Mouse (Mus musculus): Measurements from ENCODE around the gene Sox1.
A peak's percentile ranks its signal among the peaks of the same experiment; 100 is the strongest.

The Sox1 gene

DNA sequence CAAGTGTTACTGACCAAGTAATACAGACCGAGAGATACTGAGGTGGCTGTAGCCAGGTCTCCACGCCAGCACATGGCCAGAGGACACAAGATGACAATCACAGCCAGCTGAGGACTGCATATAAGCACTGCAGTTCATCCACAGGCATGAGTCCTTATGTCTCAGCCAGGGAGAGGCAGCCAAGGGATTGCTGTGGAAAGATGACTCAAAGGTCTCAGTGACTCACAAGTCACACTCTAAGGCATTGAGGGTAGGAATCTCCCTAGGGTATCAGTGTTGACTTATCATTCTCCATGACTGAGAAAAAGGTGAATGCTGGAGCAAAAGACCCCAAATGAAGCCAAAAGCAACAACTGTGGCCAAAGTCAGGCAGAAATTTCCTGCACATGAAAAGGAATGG lies 22.0 kb downstream of the Sox1 start:
- peak; percentile 46 to 70 for DNase-seq (ENCODE audit: inconsistent age in 2 of 2, low spot score in 1 of 2)

DNA sequence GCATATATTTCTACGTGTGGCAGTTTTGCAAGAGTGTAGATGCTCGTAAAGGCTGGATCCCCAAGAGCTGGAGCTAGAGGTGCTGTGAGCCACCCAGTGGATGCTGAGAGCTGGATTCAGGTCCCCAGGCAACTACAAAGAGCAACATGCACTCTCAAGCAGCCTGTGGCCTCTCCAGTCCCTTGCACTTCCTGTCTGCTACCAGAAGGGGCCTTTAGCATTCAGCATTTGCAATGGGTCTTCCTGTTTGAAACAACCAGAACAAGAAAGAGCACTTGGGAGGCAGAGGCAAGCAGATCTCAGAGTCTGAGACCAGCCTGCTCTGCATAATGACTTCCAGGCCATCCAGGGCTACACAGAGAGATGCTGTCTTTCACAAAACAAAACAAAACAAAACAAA lies 25.4 kb downstream of the Sox1 start:
- no peak for DNase-seq (ENCODE audit: inconsistent age in 2 of 2, low spot score in 1 of 2)

DNA sequence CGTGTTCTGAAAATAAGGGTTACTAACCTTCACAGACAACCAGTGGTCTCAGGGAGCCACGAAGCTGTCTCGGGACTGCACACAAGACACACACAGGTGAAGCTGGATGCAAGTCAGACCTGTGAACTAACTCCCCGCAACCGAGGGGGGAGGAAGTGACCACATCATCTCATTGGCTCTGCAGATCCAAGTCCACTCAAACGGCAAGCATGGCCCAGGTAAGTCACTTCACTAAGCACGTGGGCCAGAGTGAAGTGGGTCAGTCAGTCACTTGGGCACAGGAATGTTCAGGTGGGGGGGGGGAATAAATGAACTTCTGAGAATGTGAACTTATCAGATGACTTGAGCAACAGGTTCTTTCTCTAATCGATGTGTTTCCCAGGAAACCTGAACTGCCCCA lies 30.8 kb downstream of the Sox1 start:
- no peak for DNase-seq (ENCODE audit: inconsistent age in 2 of 2, low spot score in 1 of 2)

DNA sequence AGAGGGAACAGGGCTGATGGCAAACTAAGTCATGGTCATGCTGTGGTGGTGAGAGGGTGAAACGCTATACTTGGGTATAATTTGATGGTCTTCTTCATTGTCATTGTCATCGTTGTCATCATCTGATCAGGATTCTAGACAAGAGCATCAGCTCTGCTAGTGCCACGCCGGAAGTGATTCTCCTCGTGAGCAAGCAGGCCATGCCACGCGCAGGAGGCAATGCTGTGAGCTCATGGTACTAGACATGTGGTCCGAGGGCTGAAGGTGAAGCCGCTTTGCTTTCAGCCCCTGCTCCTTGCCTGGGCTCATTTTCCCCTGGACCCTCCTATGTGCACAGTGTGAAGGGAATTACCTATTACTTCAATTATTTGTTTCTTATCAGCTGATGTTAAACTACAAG lies 32.3 kb downstream of the Sox1 start:
- DNase-seq (ENCODE audit: inconsistent age in 2 of 2, low spot score in 1 of 2) = no peak

DNA sequence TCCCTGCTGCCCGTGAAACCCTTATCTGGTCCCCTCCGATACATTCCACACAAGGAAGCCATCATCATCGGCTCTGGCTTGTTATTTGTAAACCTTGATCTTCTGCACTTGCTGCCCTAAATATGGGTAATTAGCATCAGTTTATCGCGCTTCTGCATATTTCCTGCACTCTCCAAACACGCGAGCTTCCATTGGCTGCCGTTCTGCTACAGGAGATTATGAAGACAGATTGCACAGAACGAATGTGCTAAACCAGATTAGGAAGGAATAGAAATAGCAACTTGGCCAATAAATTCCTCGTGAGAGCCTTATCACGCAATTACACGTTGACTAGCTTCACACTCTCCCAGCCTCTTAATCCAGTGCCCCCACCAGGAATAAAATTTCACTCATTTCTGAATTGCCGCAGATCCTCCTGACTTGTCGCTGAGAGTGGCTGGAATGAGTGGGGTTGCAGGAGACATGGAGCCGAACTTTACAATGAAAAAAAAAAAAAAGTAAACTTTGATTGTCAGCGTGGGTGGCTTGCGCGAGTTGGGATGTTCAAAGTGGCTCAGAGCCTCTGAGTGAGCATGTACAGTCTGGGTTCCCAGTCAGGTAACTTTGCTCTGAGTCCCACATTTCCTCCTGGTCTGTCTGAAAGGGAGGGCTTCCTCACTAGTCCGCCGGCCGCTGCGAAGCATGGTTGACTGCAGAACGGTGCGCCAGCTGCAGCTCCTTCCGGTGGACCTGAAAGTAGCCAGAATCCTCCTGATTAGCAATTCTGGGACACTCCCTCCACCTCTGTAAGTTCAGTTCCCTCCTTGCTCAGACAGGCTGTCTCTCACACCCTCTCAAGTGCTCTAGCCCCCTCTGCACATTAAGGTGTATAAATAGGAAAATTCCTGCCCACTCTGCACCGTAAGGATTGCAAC lies 33.0 kb downstream of the Sox1 start:
- no peak for DNase-seq (ENCODE audit: inconsistent age in 2 of 2, low spot score in 1 of 2)

DNA sequence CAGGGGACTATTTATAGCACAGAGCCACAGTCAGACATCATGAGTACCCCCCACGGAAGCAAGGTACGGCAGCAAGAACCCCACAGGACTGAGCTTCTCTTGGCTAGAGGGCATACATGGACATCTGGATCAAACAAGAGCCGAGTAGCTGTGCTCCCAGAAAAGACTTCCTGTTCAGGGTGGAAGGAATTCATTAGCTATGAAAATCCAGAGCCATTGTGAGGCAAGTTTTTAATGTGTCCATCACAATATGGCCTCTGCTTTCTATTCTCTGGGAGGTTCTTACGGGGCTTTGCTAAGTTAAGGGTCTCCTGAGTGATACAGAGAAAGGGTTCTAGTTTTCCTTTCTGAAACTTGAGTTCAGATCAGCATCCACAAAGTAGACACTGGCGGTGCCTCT lies 33.8 kb downstream of the Sox1 start:
- DNase-seq (ENCODE audit: inconsistent age in 2 of 2, low spot score in 1 of 2) = no peak

DNA sequence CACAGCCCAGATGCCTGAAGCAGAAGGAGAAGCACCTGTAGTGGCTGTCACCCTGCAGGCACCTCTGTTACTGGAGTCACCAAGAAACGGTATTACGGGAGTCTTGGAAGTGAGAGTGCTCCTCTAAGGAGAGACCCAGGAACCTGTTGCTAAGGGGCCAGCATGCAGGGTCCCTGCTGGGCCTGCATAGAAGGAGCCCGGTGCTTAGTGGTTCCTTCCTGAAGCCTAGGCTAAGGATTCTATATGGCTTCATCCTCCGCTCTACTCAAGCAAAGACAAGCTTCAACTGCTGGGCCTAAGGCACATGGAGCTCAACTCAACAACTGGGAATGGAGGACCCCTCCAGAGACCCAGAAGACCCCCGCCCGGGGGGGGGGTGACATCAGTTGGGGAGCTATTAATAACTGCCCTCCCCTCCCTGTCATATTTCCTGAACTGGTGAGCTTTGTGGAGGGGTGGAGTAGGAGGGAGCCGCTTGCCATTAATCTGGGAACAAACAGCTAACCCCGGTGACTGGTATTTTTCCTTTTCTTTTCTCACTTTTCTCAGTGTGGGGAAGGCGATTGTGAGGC lies 34.6 kb downstream of the Sox1 start:
- no peak for DNase-seq (ENCODE audit: inconsistent age in 2 of 2, low spot score in 1 of 2)

DNA sequence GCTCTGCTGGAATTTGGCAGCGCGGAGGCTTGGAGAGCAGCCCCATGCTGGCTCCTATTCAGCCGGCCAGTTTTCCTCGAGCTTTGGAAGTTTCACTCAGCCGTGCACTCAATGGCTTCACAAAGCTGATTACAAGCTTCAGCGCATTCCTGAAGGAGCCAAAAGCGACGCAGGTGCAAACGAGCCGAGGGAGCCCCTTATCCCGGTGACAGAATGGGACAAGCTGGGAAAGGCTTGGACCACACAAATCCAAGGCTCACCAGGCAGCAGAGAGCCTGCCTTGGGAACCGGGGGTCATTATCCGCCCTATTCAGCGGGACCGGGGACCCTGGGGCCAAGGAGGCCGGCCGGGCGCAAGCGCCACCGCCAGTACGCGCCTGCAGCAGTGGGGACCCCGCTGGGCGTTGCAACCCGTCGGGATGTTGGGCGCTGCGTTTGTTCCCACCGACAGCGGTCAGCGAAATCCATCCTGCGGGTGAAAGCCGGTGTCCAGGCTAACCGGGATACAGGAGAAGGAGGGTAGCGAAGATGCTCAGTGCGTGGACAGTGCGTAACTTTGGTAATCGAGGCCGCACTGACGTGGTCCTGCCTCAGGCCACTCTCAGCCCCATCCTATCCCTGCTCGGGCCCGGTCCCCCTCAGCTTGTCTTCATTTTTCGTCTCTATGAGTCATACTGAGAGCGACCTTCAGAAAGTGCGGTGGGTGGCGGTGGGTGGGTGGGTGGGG lies 35.2 kb downstream of the Sox1 start:
- peak in 1 of 2 experiments; percentile 44 for DNase-seq (ENCODE audit: inconsistent age in 2 of 2, low spot score in 1 of 2)

DNA sequence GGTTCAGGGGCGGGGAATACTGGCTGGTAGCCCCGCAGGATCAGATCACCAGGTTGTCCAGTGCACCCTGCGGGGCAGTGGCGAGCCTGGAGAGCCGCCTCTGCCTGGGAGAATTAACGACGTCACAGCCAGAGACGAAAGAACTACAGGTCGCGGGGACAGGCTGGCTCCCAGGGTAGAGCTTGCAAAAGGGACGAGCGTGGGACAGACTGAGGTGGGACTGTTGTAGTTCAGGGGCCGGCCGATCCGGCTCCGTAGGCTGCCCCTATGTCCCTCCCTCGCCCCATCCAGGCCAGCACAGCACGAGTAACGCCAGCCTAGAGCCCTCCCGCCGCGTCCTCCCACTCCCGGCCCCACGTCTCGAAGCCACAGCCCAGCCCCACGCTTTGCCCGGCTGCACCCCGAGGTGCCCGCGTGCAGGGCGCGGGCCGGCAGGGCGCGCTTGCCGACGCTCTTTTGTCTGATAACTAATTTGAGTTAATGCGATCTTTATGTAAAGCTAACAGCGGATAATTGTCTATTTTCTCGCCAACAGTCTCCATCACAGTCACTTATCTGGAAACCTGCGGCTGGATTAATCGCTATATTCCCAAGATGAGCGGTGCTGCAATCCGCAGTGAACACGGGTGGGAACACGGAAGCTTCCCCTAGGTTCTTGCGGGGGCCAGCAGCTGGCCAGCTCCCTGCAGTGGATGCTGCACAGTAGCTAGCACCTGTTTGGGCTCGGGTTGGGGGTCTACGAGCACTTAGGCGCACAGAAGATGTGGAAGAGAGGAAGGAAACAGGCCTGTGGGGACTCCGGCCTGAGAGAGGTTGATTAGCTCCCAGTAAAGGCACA lies 36.0 kb downstream of the Sox1 start:
- peak in 1 of 2 experiments; percentile 17 for DNase-seq (ENCODE audit: inconsistent age in 2 of 2, low spot score in 1 of 2)

DNA sequence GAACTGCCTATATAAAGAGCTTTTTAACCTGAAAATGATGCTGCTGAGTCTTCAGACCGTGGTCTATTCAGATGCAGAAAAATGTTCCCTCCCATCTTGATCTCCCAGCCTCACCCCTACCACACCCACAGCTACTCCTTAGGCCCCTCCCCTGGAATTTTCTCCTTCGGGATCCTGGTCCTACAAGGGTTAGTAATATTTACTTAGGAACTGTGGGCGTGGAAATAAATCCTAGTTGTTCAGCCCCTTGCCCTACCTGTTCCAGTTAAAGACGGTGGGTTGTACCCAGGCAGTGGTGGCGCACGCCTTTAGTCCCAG lies 36.6 kb downstream of the Sox1 start:
- DNase-seq (ENCODE audit: inconsistent age in 2 of 2, low spot score in 1 of 2) = no peak

DNA sequence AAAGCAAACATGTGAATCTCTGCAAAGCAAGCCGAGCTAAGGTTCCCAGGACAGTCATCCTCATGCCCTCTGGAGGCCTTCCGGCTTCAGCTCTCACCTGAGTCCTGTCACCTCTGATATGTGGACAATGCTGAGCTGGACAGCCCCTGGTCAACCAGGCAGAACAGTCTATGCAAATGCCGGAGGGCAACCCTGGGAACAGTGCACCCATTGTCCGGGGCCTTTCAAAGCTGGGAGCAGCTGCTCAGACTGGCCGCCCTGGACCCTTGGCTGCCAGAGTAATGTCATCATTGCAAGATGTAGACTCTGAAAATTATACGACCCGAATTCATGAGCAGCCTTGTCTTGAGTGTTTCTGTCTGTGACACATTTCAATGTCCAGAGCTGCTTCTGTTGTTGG lies 37.5 kb downstream of the Sox1 start:
- DNase-seq (ENCODE audit: inconsistent age in 2 of 2, low spot score in 1 of 2) = peak in 1 of 2 experiments; percentile 13

DNA sequence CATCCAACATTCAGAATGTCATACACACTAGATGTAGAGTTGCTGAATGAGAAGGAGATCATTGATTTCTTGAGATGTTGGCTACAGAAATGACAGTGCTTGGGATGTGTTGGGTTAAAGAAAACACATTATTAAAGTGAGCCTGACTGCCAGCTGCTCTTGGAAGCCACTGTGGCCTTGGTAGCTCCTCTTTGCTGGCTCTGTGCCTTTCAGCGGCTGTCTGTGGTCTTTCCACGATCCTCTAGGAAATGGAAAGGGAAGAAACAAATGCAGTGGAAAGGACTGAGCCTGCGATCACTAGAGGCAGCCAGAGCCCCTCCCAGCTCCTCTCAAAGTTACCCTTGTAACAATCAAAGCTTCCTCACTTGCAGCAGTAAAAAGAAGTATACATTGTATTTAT lies 39.7 kb downstream of the Sox1 start:
- DNase-seq (ENCODE audit: inconsistent age in 2 of 2, low spot score in 1 of 2) = peak; percentile 47 to 65

DNA sequence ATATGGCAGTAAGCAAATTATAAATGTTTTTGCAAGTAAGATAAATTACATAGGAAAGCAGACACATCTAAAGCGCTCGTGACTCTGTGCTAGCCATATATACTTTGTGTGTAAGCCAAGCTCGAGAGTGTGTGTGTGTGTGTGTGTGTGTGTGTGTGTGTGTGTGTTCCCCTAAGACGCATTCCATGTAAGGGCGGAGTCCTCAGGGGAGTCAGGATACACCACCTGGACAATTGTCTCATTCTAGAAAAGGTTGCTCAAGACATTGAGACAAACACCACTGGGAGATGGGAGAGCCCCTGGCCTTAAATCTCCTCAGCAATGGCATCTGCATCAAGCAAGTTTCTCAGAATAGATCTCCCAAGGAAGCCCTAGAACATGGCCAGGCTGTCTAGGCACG lies 42.9 kb downstream of the Sox1 start:
- no peak for DNase-seq (ENCODE audit: inconsistent age in 2 of 2, low spot score in 1 of 2)

DNA sequence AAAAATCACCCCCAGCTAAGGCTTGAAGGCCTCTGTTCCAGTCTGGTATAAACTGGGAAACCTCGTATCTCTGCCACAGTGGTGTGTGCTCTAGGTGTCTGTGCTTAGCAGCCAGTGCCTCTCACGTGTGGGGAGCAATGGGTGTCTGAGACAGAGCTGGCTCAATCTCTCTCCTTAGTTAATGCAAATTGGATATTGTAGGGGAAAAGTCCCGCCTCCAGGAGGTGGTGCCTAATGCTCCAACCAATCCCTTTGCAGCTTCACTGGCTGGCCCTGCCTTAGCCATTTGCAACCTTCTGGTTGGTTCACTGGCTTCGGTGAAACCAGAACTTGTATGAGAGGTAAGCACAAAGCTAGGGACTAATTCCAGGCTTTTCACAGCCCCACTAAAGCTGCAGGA lies 43.9 kb downstream of the Sox1 start:
- no peak for DNase-seq (ENCODE audit: inconsistent age in 2 of 2, low spot score in 1 of 2)

DNA sequence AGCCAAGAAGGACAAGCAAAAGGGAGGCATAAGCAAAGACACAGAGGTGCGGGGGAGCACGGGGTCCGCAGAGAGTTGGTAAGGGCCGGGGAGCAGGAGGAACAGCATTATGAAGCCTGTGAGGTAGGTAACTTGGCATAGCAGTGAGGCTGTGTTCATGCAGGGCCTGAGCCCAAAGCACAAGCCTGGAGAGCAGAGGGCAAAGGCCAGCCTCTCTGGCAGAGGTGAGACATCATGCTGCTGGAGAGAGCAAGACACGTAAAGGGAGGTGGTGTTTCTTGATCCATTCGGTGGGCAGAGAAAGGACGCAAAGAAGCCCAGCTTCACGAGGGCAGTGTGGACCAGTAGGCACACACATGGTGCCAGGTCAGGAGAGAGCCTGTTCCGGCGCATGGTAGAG lies 44.8 kb downstream of the Sox1 start:
- no peak for DNase-seq (ENCODE audit: inconsistent age in 2 of 2, low spot score in 1 of 2)

DNA sequence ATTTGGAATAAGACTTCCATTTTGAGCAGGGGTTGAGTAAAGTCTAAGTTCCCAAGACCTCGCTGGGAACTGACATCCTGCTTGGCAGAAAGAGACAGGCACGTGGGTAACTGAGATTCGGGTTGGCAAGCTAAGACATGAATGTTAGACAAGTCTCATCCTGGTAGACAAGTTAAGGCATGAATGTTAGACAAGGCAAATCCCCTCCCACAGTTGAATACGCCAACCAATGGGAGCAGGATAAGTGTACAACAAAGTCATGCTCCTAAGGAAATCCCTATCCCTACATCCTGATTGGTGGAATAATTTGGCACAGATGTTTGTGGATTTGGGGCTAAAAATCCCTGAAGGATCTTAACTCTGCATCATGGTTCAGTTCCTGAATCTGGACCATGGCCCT lies 45.9 kb downstream of the Sox1 start:
- DNase-seq (ENCODE audit: inconsistent age in 2 of 2, low spot score in 1 of 2) = no peak

DNA sequence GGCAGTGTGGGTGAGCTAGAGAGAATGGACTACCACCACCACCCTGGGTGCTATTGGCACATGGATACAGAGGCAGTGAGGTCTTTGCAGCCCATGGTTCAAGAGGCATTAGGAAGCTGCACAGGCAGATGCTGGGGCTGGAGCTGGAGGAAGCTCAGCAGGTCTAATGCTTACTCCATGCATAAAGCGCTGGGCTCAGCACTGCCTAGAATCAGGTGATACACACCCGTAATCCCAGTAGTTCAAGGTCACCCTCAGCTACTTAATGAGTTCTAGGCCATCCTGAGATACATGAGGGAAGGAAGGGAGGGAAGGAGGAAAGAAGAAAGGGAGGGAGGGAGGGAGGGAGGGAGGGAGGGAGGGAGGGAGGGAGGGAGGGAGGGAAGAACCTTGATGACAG lies 50.2 kb downstream of the Sox1 start:
- DNase-seq (ENCODE audit: inconsistent age in 2 of 2, low spot score in 1 of 2) = no peak

DNA sequence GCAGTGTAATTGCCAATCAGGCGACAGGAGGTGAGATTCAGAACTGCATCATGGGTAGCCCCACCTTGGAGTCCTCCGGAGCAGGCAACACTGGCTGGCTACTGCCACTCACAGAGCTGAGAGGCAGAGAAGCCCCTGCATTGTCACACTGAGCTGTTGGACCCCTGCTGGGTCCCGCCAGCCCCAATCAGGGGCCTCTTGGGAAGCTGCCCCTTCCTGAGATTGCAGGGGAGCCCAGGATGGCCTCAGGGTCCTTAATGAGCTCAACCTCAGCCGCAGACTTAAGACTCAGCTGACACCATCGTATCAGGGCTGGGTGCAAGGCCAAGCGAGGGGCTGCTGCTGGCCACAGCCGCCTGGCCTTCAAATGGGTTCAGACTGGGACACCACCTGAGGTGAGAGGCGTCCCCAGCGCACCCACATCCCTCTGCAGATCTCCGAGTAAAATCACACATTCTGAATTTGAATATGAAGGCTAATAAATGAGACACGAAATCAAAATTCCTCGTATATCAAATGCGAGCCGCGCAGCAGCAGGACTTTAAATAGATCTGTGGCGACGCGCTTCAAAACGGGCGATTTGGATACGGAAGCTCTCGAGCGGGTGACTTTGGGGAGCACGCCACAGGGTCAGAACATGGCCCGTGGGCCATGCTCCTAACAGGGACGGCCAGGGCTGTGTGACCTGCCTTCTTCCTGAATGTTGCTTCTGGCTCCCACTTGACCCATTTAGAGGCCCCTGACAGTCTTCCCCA lies 51.0 kb downstream of the Sox1 start:
- DNase-seq (ENCODE audit: inconsistent age in 2 of 2, low spot score in 1 of 2) = no peak

Data from adrenal gland, adult (tissue).